Comparison of ENCODE assay signal across 17 mouse cellular contexts in the genomic region with DNA sequence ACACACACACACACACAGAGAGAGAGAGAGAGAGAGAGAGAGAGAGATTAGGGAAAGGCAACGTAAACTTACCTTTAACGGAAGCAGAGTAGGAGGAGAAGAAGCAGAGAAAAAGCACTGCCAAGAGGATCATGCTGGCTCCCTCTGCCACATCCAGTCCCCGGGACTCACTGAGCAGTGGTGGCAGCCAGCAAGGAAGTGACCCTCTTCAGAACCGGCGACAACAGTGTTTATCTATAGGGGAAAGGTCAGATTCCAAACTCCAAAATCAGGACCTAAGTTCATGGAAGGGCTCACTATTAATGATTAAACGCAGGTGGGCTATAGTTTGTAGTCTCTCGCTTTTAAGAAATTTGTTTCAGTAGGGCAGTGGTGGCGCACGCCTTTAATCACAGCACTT. TPM values are rescaled to one million over a fixed set of nuclear protein-coding genes. Genes with fewer than 3 reads are reported as not detected.
A peak's percentile ranks its signal among the peaks of the same experiment; 100 is the strongest.
DNase-seq lines count a peak whose midpoint lies in the region; ATAC-seq and TF ChIP-seq lines count a peak whose summit lies in the region.
"Had no signal": no experiment of that assay in that cellular context is flagged by ENCODE, and none has a peak within 500 bp of the region (broad histone marks: within the 10 kb centered on the region; RNA-seq: fewer than 3 reads in every experiment).

No protein-coding gene starts in this region.

- WGBS in heart, embryonic 10.5 days, result 47% methylated on average over 9 of the region's 9 CpGs
- 47% methylated on average over 9 of the region's 9 CpGs for WGBS in liver, embryonic 14.5 days (ENCODE audit: insufficient replicate concordance)

- no peak for TF ChIP-seq EP300 in liver, embryonic 14.5 days (IDR thresholded peaks at IDR 0.05; ENCODE audit: low read depth)

- H3K4me3 ChIP-seq in heart, embryonic 10.5 days, result no peak overlapping the region
- peak overlapping the region; percentile 36 to 38; a peak in 3 of 4 replicates for H3K4me3 ChIP-seq in liver, embryonic 14.5 days (ENCODE audit: insufficient read depth in 1 of 2, low read depth in 2 of 2, low read length in 2 of 2)
- H3K4me3 ChIP-seq: forebrain, embryonic 12.5 days; hindbrain, embryonic 15.5 days; limb, embryonic 15.5 days had no signal

- no peak for DNase-seq in heart, embryonic 10.5 days (ENCODE audit: low spot score)
- no peak for DNase-seq in heart, postnatal 10 days
- DNase-seq in kidney, postnatal 36 days, result peak; percentile 14 to 26
- DNase-seq in kidney, postnatal 25 days, result no peak
- peak in 2 of 3 experiments; percentile 22 to 23 for DNase-seq in liver, embryonic 14.5 days (ENCODE audit: low read depth in 3 of 3, low spot score in 3 of 3)
- DNase-seq in yolk sac, embryonic 10.5 days (ENCODE audit: low spot score), result peak; percentile 73
- no peak for DNase-seq in adrenal gland, postnatal 14 days
- DNase-seq in frontal cortex, postnatal 36 days (ENCODE audit: low spot score in 2 of 2), result no peak
- DNase-seq: adrenal gland, postnatal 36 days; cerebellum, adult 8-10 months; gastrocnemius, postnatal 25 days; heart, postnatal 14 days; lung, postnatal 14 days had no signal

- H3K4me1 ChIP-seq in heart, embryonic 10.5 days, result peaks cover 21% of the 10 kb centered on the region
- peaks cover 0 to 9% of the 10 kb centered on the region in 2 experiments; a peak in 2 of 4 replicates for H3K4me1 ChIP-seq in liver, embryonic 14.5 days (replicated peaks; ENCODE audit: control insufficient read depth in 2 of 2, insufficient read depth in 2 of 2, low read length in 1 of 2)
- H3K4me1 ChIP-seq: hindbrain, embryonic 15.5 days; limb, embryonic 15.5 days had no signal

- no peaks in the 10 kb centered on the region for H3K27me3 ChIP-seq in heart, embryonic 10.5 days (ENCODE audit: insufficient read depth, poor library complexity, severe bottlenecking)
- H3K27me3 ChIP-seq in liver, embryonic 14.5 days (ENCODE audit: control insufficient read depth, insufficient read depth, low read length), result no peaks in the 10 kb centered on the region
- H3K27me3 ChIP-seq: CH12.LX; forebrain, embryonic 12.5 days; hindbrain, embryonic 15.5 days; limb, embryonic 15.5 days had no signal

- peak; percentile 68; the same call in 1 of the 2 replicates for ATAC-seq in liver, embryonic 14.5 days (ENCODE audit: insufficient read depth)

- H3K27ac ChIP-seq in heart, embryonic 10.5 days, result peak overlapping the region; percentile 22; the same call in 1 of the 2 replicates
- no peak overlapping the region for H3K27ac ChIP-seq in liver, embryonic 14.5 days
- H3K27ac ChIP-seq: forebrain, embryonic 12.5 days; hindbrain, embryonic 15.5 days; limb, embryonic 15.5 days had no signal

- TF ChIP-seq CTCF in liver, embryonic 14.5 days (IDR thresholded peaks at IDR 0.05; ENCODE audit: low read depth), result no peak

- intact Hi-C loops in heart, postnatal 10 days (cut with DNase I), result no loop called here

- no peaks in the 10 kb centered on the region for H3K36me3 ChIP-seq in heart, embryonic 10.5 days
- no peaks in the 10 kb centered on the region for H3K36me3 ChIP-seq in liver, embryonic 14.5 days (replicated peaks; ENCODE audit: control insufficient read depth, insufficient read depth, low read depth)
- H3K36me3 ChIP-seq: forebrain, embryonic 12.5 days; hindbrain, embryonic 15.5 days; limb, embryonic 15.5 days had no signal

- H3K9ac ChIP-seq in liver, embryonic 14.5 days (replicated peaks), result 0 out of 2 replicates have a peak overlapping the region, but pooled peaks have one; percentile 23
- H3K9ac ChIP-seq: forebrain, embryonic 12.5 days; hindbrain, embryonic 15.5 days; limb, embryonic 15.5 days had no signal

- no peak overlapping the region for H3K4me2 ChIP-seq in liver, embryonic 14.5 days (ENCODE audit: low read depth)
- H3K4me2 ChIP-seq: forebrain, embryonic 12.5 days; hindbrain, embryonic 15.5 days; limb, embryonic 15.5 days had no signal

- no peaks in the 10 kb centered on the region for H3K9me3 ChIP-seq in heart, embryonic 10.5 days
- no peaks in the 10 kb centered on the region for H3K9me3 ChIP-seq in liver, embryonic 14.5 days (ENCODE audit: control insufficient read depth, low read length)
- H3K9me3 ChIP-seq: forebrain, embryonic 12.5 days; hindbrain, embryonic 15.5 days; limb, embryonic 15.5 days had no signal

RNA-seq across cellular contexts. Expression of gene Trmt10a, which starts 12.1 kb away (rescaled TPM):
- 12.7 and 13.7 TPM in 2 replicates for polyA plus RNA-seq in heart, embryonic 10.5 days (2016; fragmentation: Nextera tagmentation; extraction: Ambion mirVana)
- total RNA-seq in heart, postnatal 10 days (2021), result 1 to 10 TPM; 3.2 to 4.3 TPM
- 2.0 and 3.3 TPM in 2 replicates for polyA plus RNA-seq in liver, embryonic 14.5 days (2012; rRNA removed)
- 5.2 and 5.6 TPM in 2 replicates for polyA plus RNA-seq in liver, embryonic 14.5 days (2014; fragmentation: Nextera tagmentation; extraction: Ambion mirVana)
- total RNA-seq in adrenal gland, postnatal 14 days (2021), result 11.7 and 14.7 TPM in 2 replicates

RNA-seq across cellular contexts. Expression of gene Mttp, which starts 13.6 kb away (rescaled TPM):
- 9.0 and 19.0 TPM in 2 replicates for polyA plus RNA-seq in heart, embryonic 10.5 days (2016; fragmentation: Nextera tagmentation; extraction: Ambion mirVana)
- total RNA-seq in heart, postnatal 10 days (2021), result 1 to 10 TPM; 8.4 to 9.0 TPM
- polyA plus RNA-seq in liver, embryonic 14.5 days (2012; rRNA removed), result 11.2 and 16.0 TPM in 2 replicates
- polyA plus RNA-seq in liver, embryonic 14.5 days (2014; fragmentation: Nextera tagmentation; extraction: Ambion mirVana), result 30.7 and 34.8 TPM in 2 replicates
- 8.0 and 22.6 TPM in 2 replicates for total RNA-seq in adrenal gland, postnatal 14 days (2021)

Comparison
In these comparisons a context has a peak if more than half of its experiments do, and no peak if none do; other contexts are left out.
1. DNase-seq: peak in kidney, postnatal 36 days (2 of 2), liver, embryonic 14.5 days (2 of 3) and yolk sac, embryonic 10.5 days (single experiment); none in heart, embryonic 10.5 days (single experiment), heart, postnatal 10 days (0 of 2), kidney, postnatal 25 days (0 of 2), adrenal gland, postnatal 14 days (single experiment) and frontal cortex, postnatal 36 days (0 of 2).